Mouse (Mus musculus): ENCODE measurements around the gene Gfod1. TPM values are rescaled to one million over a fixed set of nuclear protein-coding genes. Genes with fewer than 3 reads are reported as not detected.

The Gfod1 gene
- polyA plus RNA-seq, 1 experiment from 2014 or later: 1.8 TPM

- no peak overlapping the region for H3K27ac ChIP-seq (replicated peaks; ENCODE audit: low read depth, low read length)
- no peaks in the 10 kb centered on the region for H3K9me3 ChIP-seq (ENCODE audit: control insufficient read depth, low read length)
- DNase-seq (ENCODE audit: low spot score): no peak
- WGBS: 85% methylated on average over 10 of the region's 10 CpGs
- H3K4me1 ChIP-seq (ENCODE audit: control insufficient read depth, insufficient read depth, low read length): 0 out of 2 replicates have a peak, but pooled peaks cover 3% of the 10 kb centered on the region
- H3K36me3 ChIP-seq (ENCODE audit: control insufficient read depth, insufficient read depth, low read length): no peaks in the 10 kb centered on the region
- H3K4me2 ChIP-seq (ENCODE audit: low read depth, low read length): no peak overlapping the region
- no peak overlapping the region for H3K4me3 ChIP-seq (ENCODE audit: low read depth, low read length)
- no peaks in the 10 kb centered on the region for H3K27me3 ChIP-seq (replicated peaks; ENCODE audit: control insufficient read depth, insufficient read depth, low read length)
- H3K9ac ChIP-seq (ENCODE audit: low read depth, low read length): no peak overlapping the region
- ATAC-seq (ENCODE audit: low read depth): no peak
Observed at GRCm38 (mm10) chr13:43266333-43266732, 37.6 kb downstream of the Gfod1 start.

GRCm38 (mm10) chr13:43265116-43265515 lies 38.9 kb downstream of the Gfod1 start:
- ATAC-seq (ENCODE audit: low read depth) (no peak), DNase-seq (ENCODE audit: low spot score) (no peak)
- Histone ChIP-seq H3K9ac (ENCODE audit: low read depth, low read length) (no peak overlapping the region), H3K36me3 (ENCODE audit: control insufficient read depth, insufficient read depth, low read length) (no peaks in the 10 kb centered on the region), H3K4me2 (ENCODE audit: low read depth, low read length) (no peak overlapping the region), H3K9me3 (ENCODE audit: control insufficient read depth, low read length) (no peaks in the 10 kb centered on the region), H3K27me3 (replicated peaks; ENCODE audit: control insufficient read depth, insufficient read depth, low read length) (no peaks in the 10 kb centered on the region), H3K27ac (replicated peaks; ENCODE audit: low read depth, low read length) (no peak overlapping the region), H3K4me3 (ENCODE audit: low read depth, low read length) (no peak overlapping the region), H3K4me1 (ENCODE audit: control insufficient read depth, insufficient read depth, low read length) (0 out of 2 replicates have a peak, but pooled peaks cover 3% of the 10 kb centered on the region)
- 39% methylated on average over 4 of the region's 4 CpGs for WGBS

GRCm38 (mm10) chr13:43263646-43264045 lies 40.3 kb downstream of the Gfod1 start:
- WGBS: 67% methylated on average over 5 of the region's 5 CpGs
- no peak for ATAC-seq (ENCODE audit: low read depth)

GRCm38 (mm10) chr13:43262114-43262739 lies 41.7 kb downstream of the Gfod1 start:
- H3K4me1 ChIP-seq (ENCODE audit: control insufficient read depth, insufficient read depth, low read length): no peaks in the 10 kb centered on the region
- no peaks in the 10 kb centered on the region for H3K27me3 ChIP-seq (replicated peaks; ENCODE audit: control insufficient read depth, insufficient read depth, low read length)
- no peak overlapping the region for H3K9ac ChIP-seq (ENCODE audit: low read depth, low read length)
- H3K27ac ChIP-seq (replicated peaks; ENCODE audit: low read depth, low read length): no peak overlapping the region
- no peaks in the 10 kb centered on the region for H3K9me3 ChIP-seq (ENCODE audit: control insufficient read depth, low read length)
- no peaks in the 10 kb centered on the region for H3K36me3 ChIP-seq (ENCODE audit: control insufficient read depth, insufficient read depth, low read length)
- DNase-seq (ENCODE audit: low spot score): no peak
- no peak for ATAC-seq (ENCODE audit: low read depth)
- no peak overlapping the region for H3K4me2 ChIP-seq (ENCODE audit: low read depth, low read length)
- WGBS: 86% methylated on average over 11 of the region's 11 CpGs
- H3K4me3 ChIP-seq (ENCODE audit: low read depth, low read length): no peak overlapping the region

More at GRCm38 (mm10) chr13:43263646-43264045, 40.3 kb downstream of the Gfod1 start:
- Histone ChIP-seq H3K27me3 (replicated peaks; ENCODE audit: control insufficient read depth, insufficient read depth, low read length) (no peaks in the 10 kb centered on the region), H3K36me3 (ENCODE audit: control insufficient read depth, insufficient read depth, low read length) (no peaks in the 10 kb centered on the region), H3K4me1 (ENCODE audit: control insufficient read depth, insufficient read depth, low read length) (0 out of 2 replicates have a peak, but pooled peaks cover under 1% of the 10 kb centered on the region), H3K9ac (ENCODE audit: low read depth, low read length) (no peak overlapping the region), H3K9me3 (ENCODE audit: control insufficient read depth, low read length) (no peaks in the 10 kb centered on the region), H3K27ac (replicated peaks; ENCODE audit: low read depth, low read length) (no peak overlapping the region), H3K4me3 (ENCODE audit: low read depth, low read length) (no peak overlapping the region), H3K4me2 (ENCODE audit: low read depth, low read length) (no peak overlapping the region)
- peak; percentile 21 for DNase-seq (ENCODE audit: low spot score)

GRCm38 (mm10) chr13:43261287-43261686 lies 42.7 kb downstream of the Gfod1 start:
- Histone ChIP-seq H3K27ac (replicated peaks; ENCODE audit: low read depth, low read length) (no peak overlapping the region), H3K4me3 (ENCODE audit: low read depth, low read length) (no peak overlapping the region), H3K4me2 (ENCODE audit: low read depth, low read length) (no peak overlapping the region), H3K9ac (ENCODE audit: low read depth, low read length) (no peak overlapping the region), H3K27me3 (replicated peaks; ENCODE audit: control insufficient read depth, insufficient read depth, low read length) (no peaks in the 10 kb centered on the region), H3K9me3 (ENCODE audit: control insufficient read depth, low read length) (no peaks in the 10 kb centered on the region), H3K4me1 (ENCODE audit: control insufficient read depth, insufficient read depth, low read length) (no peaks in the 10 kb centered on the region), H3K36me3 (ENCODE audit: control insufficient read depth, insufficient read depth, low read length) (no peaks in the 10 kb centered on the region)
- DNase-seq (ENCODE audit: low spot score) (no peak), ATAC-seq (ENCODE audit: low read depth) (no peak)
- 79% methylated on average over 3 of the region's 3 CpGs for WGBS

- no peak overlapping the region for H3K4me3 ChIP-seq (ENCODE audit: low read depth, low read length)
- ATAC-seq (ENCODE audit: low read depth): no peak
- H3K4me1 ChIP-seq (ENCODE audit: control insufficient read depth, insufficient read depth, low read length): no peaks in the 10 kb centered on the region
- 81% methylated on average over 6 of the region's 6 CpGs for WGBS
- H3K4me2 ChIP-seq (ENCODE audit: low read depth, low read length): no peak overlapping the region
- H3K36me3 ChIP-seq (ENCODE audit: control insufficient read depth, insufficient read depth, low read length): no peaks in the 10 kb centered on the region
- no peaks in the 10 kb centered on the region for H3K9me3 ChIP-seq (ENCODE audit: control insufficient read depth, low read length)
- no peak overlapping the region for H3K27ac ChIP-seq (replicated peaks; ENCODE audit: low read depth, low read length)
- DNase-seq (ENCODE audit: low spot score): no peak
- H3K9ac ChIP-seq (ENCODE audit: low read depth, low read length): no peak overlapping the region
- no peaks in the 10 kb centered on the region for H3K27me3 ChIP-seq (replicated peaks; ENCODE audit: control insufficient read depth, insufficient read depth, low read length)
Observed at GRCm38 (mm10) chr13:43260731-43261130, 43.2 kb downstream of the Gfod1 start.

DNA sequence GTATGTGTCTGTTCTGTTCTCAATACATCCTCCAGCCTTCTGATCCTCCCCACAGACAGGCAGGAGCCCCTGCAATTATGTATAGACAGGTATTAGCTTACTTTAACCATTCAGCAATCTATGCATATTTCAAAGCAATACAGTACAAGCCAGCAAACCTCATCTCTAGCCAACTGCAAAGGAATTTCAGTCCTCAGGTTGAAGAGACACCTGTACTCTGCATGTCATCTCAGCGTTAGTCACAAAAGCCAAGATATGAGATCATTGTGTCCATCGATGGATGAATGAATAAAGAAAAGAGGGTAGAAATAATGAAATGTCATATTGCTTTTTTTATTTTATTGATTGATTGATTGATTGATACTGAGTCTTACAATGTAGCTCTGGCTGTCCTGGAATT lies 47.5 kb downstream of the Gfod1 start:
- Histone ChIP-seq H3K9me3 (ENCODE audit: control insufficient read depth, low read length) (no peaks in the 10 kb centered on the region), H3K9ac (ENCODE audit: low read depth, low read length) (no peak overlapping the region), H3K27me3 (replicated peaks; ENCODE audit: control insufficient read depth, insufficient read depth, low read length) (no peaks in the 10 kb centered on the region), H3K36me3 (ENCODE audit: control insufficient read depth, insufficient read depth, low read length) (no peaks in the 10 kb centered on the region), H3K4me1 (ENCODE audit: control insufficient read depth, insufficient read depth, low read length) (no peaks in the 10 kb centered on the region; the same call in 1 of the 2 replicates), H3K27ac (replicated peaks; ENCODE audit: low read depth, low read length) (no peak overlapping the region), H3K4me2 (ENCODE audit: low read depth, low read length) (no peak overlapping the region), H3K4me3 (ENCODE audit: low read depth, low read length) (no peak overlapping the region)
- DNase-seq (ENCODE audit: low spot score) (no peak), ATAC-seq (ENCODE audit: low read depth) (no peak)
- 89% methylated on average over 2 of the region's 2 CpGs for WGBS

DNA sequence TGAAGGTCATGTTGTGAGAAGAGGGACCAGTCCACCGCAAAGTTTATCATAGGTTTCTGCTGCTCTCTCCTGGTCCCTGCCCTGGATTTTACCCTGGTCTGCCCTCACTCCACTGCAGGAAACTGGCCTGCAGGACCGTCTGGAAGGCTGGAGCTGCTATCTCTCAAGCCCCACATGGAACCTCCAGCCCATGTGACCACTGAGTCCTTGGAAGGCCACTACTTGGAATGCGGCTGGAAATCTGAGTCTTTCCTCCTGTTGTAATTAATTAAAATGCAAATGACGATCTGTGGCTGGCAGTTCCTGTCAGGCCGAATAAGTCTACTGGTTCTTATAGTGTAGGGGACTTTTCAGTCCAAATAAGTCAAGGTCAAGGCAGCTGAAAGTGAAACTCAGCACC lies 50.4 kb downstream of the Gfod1 start:
- H3K27ac ChIP-seq (replicated peaks; ENCODE audit: low read depth, low read length): no peak overlapping the region
- H3K4me1 ChIP-seq (ENCODE audit: control insufficient read depth, insufficient read depth, low read length): no peaks in the 10 kb centered on the region; the same call in 1 of the 2 replicates
- 50% methylated on average over 5 of the region's 5 CpGs for WGBS
- ATAC-seq (ENCODE audit: low read depth) (no peak), DNase-seq (ENCODE audit: low spot score) (no peak)
- no peaks in the 10 kb centered on the region for H3K27me3 ChIP-seq (replicated peaks; ENCODE audit: control insufficient read depth, insufficient read depth, low read length)
- H3K4me3 ChIP-seq (ENCODE audit: low read depth, low read length): no peak overlapping the region
- no peaks in the 10 kb centered on the region for H3K36me3 ChIP-seq (ENCODE audit: control insufficient read depth, insufficient read depth, low read length)
- H3K4me2 ChIP-seq (ENCODE audit: low read depth, low read length): no peak overlapping the region
- no peak overlapping the region for H3K9ac ChIP-seq (ENCODE audit: low read depth, low read length)
- H3K9me3 ChIP-seq (ENCODE audit: control insufficient read depth, low read length): no peaks in the 10 kb centered on the region

DNA sequence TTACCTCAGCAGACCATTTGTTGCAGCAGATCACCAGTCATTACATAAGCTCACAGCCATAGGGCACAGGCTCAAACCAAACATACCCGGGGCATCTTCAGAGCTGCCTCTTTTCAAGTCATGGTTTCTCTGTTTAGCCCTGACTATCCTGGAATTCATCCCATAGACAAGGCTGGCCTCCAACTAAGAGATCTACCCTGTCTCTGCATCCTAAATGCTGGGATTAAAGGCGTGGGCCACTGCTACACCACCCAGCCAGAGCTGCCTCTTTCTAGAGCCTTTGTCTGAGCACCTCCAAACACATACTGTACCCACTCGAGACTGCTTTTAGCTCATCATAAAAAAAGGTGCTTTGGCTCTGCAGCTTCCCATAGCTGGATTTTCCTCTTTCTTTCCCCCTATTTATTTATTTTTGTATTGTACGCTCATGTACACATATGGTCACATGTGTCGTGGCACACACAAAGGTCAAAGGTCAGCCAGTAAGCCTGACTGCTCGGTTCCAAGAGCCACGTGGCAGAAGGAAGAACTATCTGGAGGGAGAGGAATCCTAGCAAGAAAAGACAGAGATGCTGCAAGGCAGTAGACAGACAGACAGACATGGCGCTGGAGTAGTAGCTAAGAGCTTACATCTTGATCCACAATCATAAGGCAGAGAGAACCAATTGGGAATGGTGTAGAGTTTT lies 51.7 kb downstream of the Gfod1 start:
- ATAC-seq (ENCODE audit: low read depth): no peak
- Histone ChIP-seq H3K27ac (replicated peaks; ENCODE audit: low read depth, low read length) (no peak overlapping the region), H3K4me1 (ENCODE audit: control insufficient read depth, insufficient read depth, low read length) (no peaks in the 10 kb centered on the region; the same call in 1 of the 2 replicates), H3K36me3 (ENCODE audit: control insufficient read depth, insufficient read depth, low read length) (no peaks in the 10 kb centered on the region), H3K9ac (ENCODE audit: low read depth, low read length) (no peak overlapping the region), H3K9me3 (ENCODE audit: control insufficient read depth, low read length) (no peaks in the 10 kb centered on the region), H3K27me3 (replicated peaks; ENCODE audit: control insufficient read depth, insufficient read depth, low read length) (no peaks in the 10 kb centered on the region), H3K4me2 (ENCODE audit: low read depth, low read length) (no peak overlapping the region), H3K4me3 (ENCODE audit: low read depth, low read length) (no peak overlapping the region)
- DNase-seq (ENCODE audit: low spot score): no peak
- 84% methylated on average over 8 of the region's 8 CpGs for WGBS
